Mouse (Mus musculus) v-Abl transformed pro-B cells (cell line): ENCODE data around the gene Stbd1.

Source experiments
- in situ Hi-C, 2 experiments: fragments of 400-800 bp; cut with MboI; formaldehyde crosslinking; loops; one replicate each; pipeline ENCODE4 v1.15.1; 2025; ENCODE audit not compliant: unreplicated experiment in 2 of 2

The Stbd1 gene

GRCm38 (mm10) chr5:92602691-92603690, at the start of gene Stbd1:
Stbd1 (plus strand) TSS chr5:92603041.
- in situ Hi-C loops = no loop called here

- in situ Hi-C loops = loop anchor here (5.0 kb wide), 1 partner anchor 92 kb away; no protein-coding TSS in a partner anchor
Measured at GRCm38 (mm10) chr5:92553939-92554338, 48.9 kb upstream of the Stbd1 start.

- in situ Hi-C loops = loop anchor here (5.0 kb wide), 1 partner anchor 92 kb away; no protein-coding TSS in a partner anchor
Measured at GRCm38 (mm10) chr5:92554443-92554842, 48.4 kb upstream of the Stbd1 start.

GRCm38 (mm10) chr5:92554891-92555511, 47.8 kb upstream of the Stbd1 start, which contains the start of gene Fam47e:
Fam47e (plus strand) TSS chr5:92555069.
- in situ Hi-C loops = loop anchor here (5.0 kb wide), 1 partner anchor 93 kb away; no protein-coding TSS in a partner anchor

GRCm38 (mm10) chr5:92555905-92556304, 46.9 kb upstream of the Stbd1 start:
- in situ Hi-C loops = no loop called here

- in situ Hi-C loops = no loop called here
Measured at GRCm38 (mm10) chr5:92557508-92557907, 45.3 kb upstream of the Stbd1 start.

GRCm38 (mm10) chr5:92560201-92560600, 42.6 kb upstream of the Stbd1 start:
- in situ Hi-C loops = no loop called here

- in situ Hi-C loops = no loop called here
Measured at GRCm38 (mm10) chr5:92562002-92562401, 40.8 kb upstream of the Stbd1 start.

GRCm38 (mm10) chr5:92571232-92571631, 31.6 kb upstream of the Stbd1 start:
- in situ Hi-C loops = no loop called here

GRCm38 (mm10) chr5:92579559-92579958, 23.3 kb upstream of the Stbd1 start:
- in situ Hi-C loops = no loop called here

- in situ Hi-C loops = no loop called here
Measured at GRCm38 (mm10) chr5:92585932-92586331, 16.9 kb upstream of the Stbd1 start.

GRCm38 (mm10) chr5:92595026-92595425, 7.8 kb upstream of the Stbd1 start:
- in situ Hi-C loops = no loop called here

- in situ Hi-C loops = no loop called here
Measured at GRCm38 (mm10) chr5:92596865-92597264, 6.0 kb upstream of the Stbd1 start.

- in situ Hi-C loops = no loop called here
Measured at GRCm38 (mm10) chr5:92599030-92599429, 3.8 kb upstream of the Stbd1 start.

GRCm38 (mm10) chr5:92604452-92605247, 1.8 kb downstream of the Stbd1 start:
- in situ Hi-C loops = no loop called here

GRCm38 (mm10) chr5:92607492-92608229, 4.8 kb downstream of the Stbd1 start:
- in situ Hi-C loops = no loop called here

- in situ Hi-C loops = no loop called here
Measured at GRCm38 (mm10) chr5:92612756-92613155, 9.9 kb downstream of the Stbd1 start.

- in situ Hi-C loops = no loop called here
Measured at GRCm38 (mm10) chr5:92621883-92622282, 19.0 kb downstream of the Stbd1 start.

GRCm38 (mm10) chr5:92627896-92628295, 25.1 kb downstream of the Stbd1 start:
- in situ Hi-C loops = no loop called here

GRCm38 (mm10) chr5:92633526-92633925, 30.7 kb downstream of the Stbd1 start:
- in situ Hi-C loops = no loop called here
